Mouse (Mus musculus) CH12.LX (cell line): ENCODE data around the gene Atpaf1. TPM values are rescaled to one million over a fixed set of nuclear protein-coding genes. Genes with fewer than 3 reads are reported as not detected.

Experiments used
- DNase-seq: peaks from one replicate; pipeline ENCODE4 v3.0.0-alpha.2; 2013; ENCODE audit errors: extremely low read depth
- H3K27ac ChIP-seq: 2 replicates; pipeline ENCODE4 v1.5.1; 2012; ENCODE audit warnings: low read depth, mild to moderate bottlenecking, control low read depth, moderate library complexity; ENCODE audit not compliant: insufficient read depth
- H3K27me3 ChIP-seq: replicated peaks from 2 replicates; pipeline ENCODE3; 2012; ENCODE audit warnings: inconsistent platforms
- H3K36me3 ChIP-seq, 2 experiments: replicated peaks in 1 of 2; 2 replicates each; pipeline versions ENCODE3 to v1.6.1; 2012; ENCODE audit warnings: inconsistent platforms in 1 of 2, low read length in 1 of 2, mild to moderate bottlenecking in 1 of 2, mixed read lengths in 1 of 2, moderate library complexity in 1 of 2; ENCODE audit not compliant: control insufficient read depth in 1 of 2, insufficient read depth in 1 of 2
- H3K4me1 ChIP-seq, 2 experiments: 2 replicates each; pipeline ENCODE4 v1.6.1; 2012; ENCODE audit warnings: inconsistent platforms in 1 of 2, moderate library complexity in 1 of 2; ENCODE audit not compliant: insufficient read depth in 2 of 2, control insufficient read depth in 1 of 2
- H3K4me2 ChIP-seq: 2 replicates; pipeline ENCODE4 v1.6.1; 2012; ENCODE audit warnings: low read depth, mild to moderate bottlenecking, control low read depth; ENCODE audit not compliant: poor library complexity, insufficient read depth, severe bottlenecking
- H3K4me3 ChIP-seq, 3 experiments: fragments of 150-350 bp in 1 of 3; sonication (generic) in 1 of 3; replicated peaks in 1 of 3; 2 replicates each; pipeline versions ENCODE3 to v1.5.1; 2011 to 2012; ENCODE audit warnings: low read depth in 2 of 3, low read length in 2 of 3, mild to moderate bottlenecking in 2 of 3, moderate library complexity in 2 of 3, control low read depth in 1 of 3, improper control_type of control experiment in 1 of 3, inconsistent platforms in 1 of 3, mixed read lengths in 1 of 3; ENCODE audit not compliant: poor library complexity in 1 of 3
- H3K79me2 ChIP-seq: replicated peaks from 2 replicates; pipeline ENCODE4 v1.6.1; 2012; ENCODE audit warnings: mild to moderate bottlenecking, moderate library complexity; ENCODE audit not compliant: control insufficient read depth, poor library complexity, insufficient read depth, severe bottlenecking; ENCODE audit errors: extremely low read depth
- H3K9ac ChIP-seq: 2 replicates; pipeline ENCODE4 v1.6.1; 2012; ENCODE audit warnings: low read depth, mild to moderate bottlenecking, control low read depth, moderate library complexity; ENCODE audit not compliant: insufficient read depth
- H3K9me3 ChIP-seq: replicated peaks from 2 replicates; pipeline ENCODE3; 2012; ENCODE audit warnings: low read length, inconsistent platforms, mixed read lengths
- BHLHE40 ChIP-seq: IDR thresholded peaks from 2 replicates; pipeline ENCODE4 v1.6.1; 2011; ENCODE audit warnings: mild to moderate bottlenecking, low read depth, low read length, improper control_type of control experiment
- CHD1 ChIP-seq: IDR thresholded peaks from 2 replicates; pipeline ENCODE4 v1.6.1; 2012; ENCODE audit warnings: low read depth, low read length, improper control_type of control experiment, inconsistent platforms
- CHD2 ChIP-seq: IDR thresholded peaks from 2 replicates; pipeline ENCODE4 v1.6.1; 2011; ENCODE audit warnings: low read length, improper control_type of control experiment
- E2F4 ChIP-seq: IDR thresholded peaks from 2 replicates; pipeline ENCODE4 v1.6.1; 2011; ENCODE audit warnings: low read depth, low read length, improper control_type of control experiment; ENCODE audit not compliant: insufficient replicate concordance
- ELF1 ChIP-seq: IDR thresholded peaks from 2 replicates; pipeline ENCODE4 v1.6.1; 2014; ENCODE audit warnings: low read depth, mild to moderate bottlenecking, inconsistent platforms, low read length, improper control_type of control experiment
- JUND ChIP-seq: conservative IDR thresholded peaks from 2 replicates; pipeline ENCODE4 v1.6.1; 2011; ENCODE audit warnings: low read depth, low read length, improper control_type of control experiment
- MAFK ChIP-seq: IDR thresholded peaks from 2 replicates; pipeline ENCODE4 v1.6.1; 2011; ENCODE audit warnings: low read length, improper control_type of control experiment; ENCODE audit not compliant: insufficient replicate concordance
- MAX ChIP-seq: IDR thresholded peaks from 2 replicates; pipeline ENCODE4 v1.6.1; 2011; ENCODE audit warnings: low read length, improper control_type of control experiment
- MAZ ChIP-seq: IDR thresholded peaks from 2 replicates; pipeline ENCODE4 v1.6.1; 2012; ENCODE audit warnings: low read depth, mild to moderate bottlenecking, inconsistent platforms, low read length, improper control_type of control experiment, moderate library complexity
- MXI1 ChIP-seq: IDR thresholded peaks from 2 replicates; pipeline ENCODE4 v1.6.1; 2011; ENCODE audit warnings: mild to moderate bottlenecking, low read depth, low read length, improper control_type of control experiment
- NELFE ChIP-seq: IDR thresholded peaks from 2 replicates; pipeline ENCODE4 v1.6.1; 2011; ENCODE audit warnings: low read depth, low read length, improper control_type of control experiment
- NRF1 ChIP-seq: IDR thresholded peaks from 2 replicates; pipeline ENCODE4 v1.6.1; 2014; ENCODE audit warnings: low read depth, mild to moderate bottlenecking, inconsistent platforms, low read length, improper control_type of control experiment, moderate library complexity
- POLR2A ChIP-seq: IDR thresholded peaks from 2 replicates; pipeline ENCODE4 v1.6.1; 2011; ENCODE audit warnings: low read depth, mild to moderate bottlenecking, improper control_type of control experiment, low read length
- RAD21 ChIP-seq: IDR thresholded peaks from 2 replicates; pipeline ENCODE4 v1.6.1; 2011; ENCODE audit warnings: low read depth, mild to moderate bottlenecking, low read length, improper control_type of control experiment, moderate library complexity
- SMC3 ChIP-seq: IDR thresholded peaks from 2 replicates; pipeline ENCODE4 v1.6.1; 2011; ENCODE audit warnings: low read depth, low read length, improper control_type of control experiment
- TBP ChIP-seq: conservative IDR thresholded peaks from 2 replicates; pipeline ENCODE4 v1.6.1; 2011; ENCODE audit warnings: low read depth, low read length, improper control_type of control experiment
- USF1 ChIP-seq: IDR thresholded peaks from 2 replicates; pipeline ENCODE4 v1.6.1; 2014; ENCODE audit warnings: low read depth, mild to moderate bottlenecking, inconsistent platforms, low read length, improper control_type of control experiment
- USF2 ChIP-seq: conservative IDR thresholded peaks from 2 replicates; pipeline ENCODE4 v1.6.1; 2011; ENCODE audit warnings: low read depth, low read length, improper control_type of control experiment
- ZKSCAN1 ChIP-seq: IDR thresholded peaks from 2 replicates; pipeline ENCODE4 v1.6.1; 2012; ENCODE audit warnings: low read depth, inconsistent platforms, low read length, improper control_type of control experiment, borderline replicate concordance
- ZMIZ1 ChIP-seq: IDR thresholded peaks from 2 replicates; pipeline ENCODE4 v1.6.1; 2012; ENCODE audit warnings: low read depth, mild to moderate bottlenecking, inconsistent platforms, low read length, improper control_type of control experiment
- ZNF384 ChIP-seq: IDR thresholded peaks from 2 replicates; pipeline ENCODE4 v1.6.1; 2012; ENCODE audit warnings: low read depth, low read length, improper control_type of control experiment, inconsistent platforms
- dilution Hi-C: fragments of 300-500 bp; cut with MboI; formaldehyde crosslinking; loops from 2 replicates; pipeline ENCODE4 v1.14.3; 2020; ENCODE audit warnings: low sequenced_read_pairs; ENCODE audit not compliant: extremely low pct_unique_long_range_greater_than_20kb, extremely low pct_ligation_motif_present
- in situ Hi-C: fragments of 300-500 bp; cut with MboI; formaldehyde crosslinking; loops from 3 replicates; pipeline ENCODE4 v1.14.3; 2019; ENCODE audit warnings: low sequenced_read_pairs, low pct_ligation_motif_present, low pct_unique_long_range_greater_than_20kb, mixed read lengths
- polyA plus RNA-seq: library from polyadenylated mRNA; unstranded; fragments of >175 nt; gene quantifications from 2 replicates; pipeline ENCODE4 v1.2.1, GENCODE M21; 2012; ENCODE audit warnings: low read depth; ENCODE audit not compliant: insufficient read length
- total RNA-seq, 2 experiments: library from RNA; depleted of rRNA; stranded (reverse); fragments of 300-350 nt in 1 of 2; fragments of >200 nt in 1 of 2; gene quantifications; 2 replicates each; pipeline ENCODE4 v1.2.3; 2012 to 2014

Gene Atpaf1
- total and polyA plus RNA-seq, 3 experiments, result 24.3 to 36.3 (median 27.7) TPM

GRCm38 (mm10) chr4:115821928-115822327 is 37.3 kb downstream of the Atpaf1 start:
- Histone ChIP-seq H3K9me3 (no peaks in the 10 kb centered on the region), H3K4me2 (no peak overlapping the region), H3K79me2 (no peaks in the 10 kb centered on the region), H3K9ac (no peak overlapping the region), H3K27me3 (no peaks in the 10 kb centered on the region), H3K4me3 (no peak overlapping the region), H3K36me3 (peaks cover 3 to 42% of the 10 kb centered on the region in 2 experiments), H3K27ac (no peak overlapping the region), H3K4me1 (peaks cover 20 to 62% of the 10 kb centered on the region in 2 experiments)
- in situ Hi-C loops, result loop anchor here (10.0 kb wide), 1 partner anchor 77 kb away; no protein-coding TSS in a partner anchor
- dilution Hi-C loops, result no loop called here
- no peak for DNase-seq
- TF ChIP-seq USF1 (no peak), USF2 (no peak), TBP (no peak), NELFE (no peak), CHD1 (no peak), SMC3 (no peak), ZNF384 (no peak), JUND (no peak), ZMIZ1 (no peak), MXI1 (no peak), MAFK (no peak), POLR2A (no peak), RAD21 (no peak), CHD2 (no peak), MAZ (no peak), BHLHE40 (no peak), ZKSCAN1 (no peak)

GRCm38 (mm10) chr4:115824178-115824577 is 39.6 kb downstream of the Atpaf1 start:
- DNase-seq, result no peak
- Histone ChIP-seq H3K79me2 (peaks cover 7% of the 10 kb centered on the region; the same call in 1 of the 2 replicates), H3K4me3 (no peak overlapping the region), H3K9me3 (no peaks in the 10 kb centered on the region), H3K27me3 (no peaks in the 10 kb centered on the region), H3K27ac (no peak overlapping the region), H3K36me3 (peaks cover 3 to 26% of the 10 kb centered on the region in 2 experiments), H3K4me2 (no peak overlapping the region), H3K9ac (no peak overlapping the region), H3K4me1 (peaks cover 23 to 70% of the 10 kb centered on the region in 2 experiments)
- dilution Hi-C loops (no loop called here), in situ Hi-C loops (loop anchor here (10.0 kb wide), 1 partner anchor 79 kb away; no protein-coding TSS in a partner anchor)
- no peak for TF ChIP-seq ZMIZ1
- TF ChIP-seq USF2, result no peak
- TF ChIP-seq NRF1, result no peak
- TF ChIP-seq ELF1, result no peak
- no peak for TF ChIP-seq BHLHE40
- TF ChIP-seq MAX, result no peak
- no peak for TF ChIP-seq E2F4
